Mouse (Mus musculus) lung, adult 2 months (tissue): ENCODE measurements around the gene Lpo. TPM values are rescaled to one million over a fixed set of nuclear protein-coding genes. Genes with fewer than 3 reads are reported as not detected.
"Not testable (repeated sequence)": the region's sequence is repeated elsewhere in the genome, so short reads cannot be mapped to it uniquely, and the experiment has no call there.

Experiments
- DNase-seq: peaks from one replicate; pipeline ENCODE4 v3.0.0; 2022
- H3K4me1 ChIP-seq: fragments of 200-500 bp; 2 replicates; pipeline ENCODE4 v1.6.1; 2011; ENCODE audit warnings: low read length; ENCODE audit not compliant: control insufficient read depth, insufficient read depth
- H3K4me3 ChIP-seq: fragments of 200-500 bp; replicated peaks from 2 replicates; pipeline ENCODE3; 2011; ENCODE audit warnings: low read depth, mild to moderate bottlenecking, control low read depth, low read length; ENCODE audit errors: extremely low read depth
- CTCF ChIP-seq: fragments of 200-500 bp; IDR thresholded peaks from 2 replicates; pipeline ENCODE4 v1.5.1; 2011; ENCODE audit warnings: mild to moderate bottlenecking, low read length, control low read depth; ENCODE audit not compliant: insufficient read depth
- POLR2A ChIP-seq: fragments of 200-500 bp; IDR thresholded peaks from 2 replicates; pipeline ENCODE4 v1.6.1; 2011; ENCODE audit warnings: low read depth, mild to moderate bottlenecking, control low read depth, low read length, borderline replicate concordance; ENCODE audit errors: extremely low read depth
- WGBS: fragments of 180-500 bp; shearing (Covaris S2); methylation state at CpG from one replicate; pipeline ENCODE4 v1.1.7; 2018; 5-methylcytosine and 5-hydroxymethylcytosine counted together
- polyA plus RNA-seq: library from polyadenylated mRNA; depleted of rRNA; stranded (reverse); fragments of >200 nt; gene quantifications from 2 replicates; pipeline ENCODE4 v1.2.3, GENCODE M21; 2012; rRNA removed

The Lpo gene
- 0.85 TPM in 1 of 2 replicates, not detected in the other for polyA plus RNA-seq

DNA sequence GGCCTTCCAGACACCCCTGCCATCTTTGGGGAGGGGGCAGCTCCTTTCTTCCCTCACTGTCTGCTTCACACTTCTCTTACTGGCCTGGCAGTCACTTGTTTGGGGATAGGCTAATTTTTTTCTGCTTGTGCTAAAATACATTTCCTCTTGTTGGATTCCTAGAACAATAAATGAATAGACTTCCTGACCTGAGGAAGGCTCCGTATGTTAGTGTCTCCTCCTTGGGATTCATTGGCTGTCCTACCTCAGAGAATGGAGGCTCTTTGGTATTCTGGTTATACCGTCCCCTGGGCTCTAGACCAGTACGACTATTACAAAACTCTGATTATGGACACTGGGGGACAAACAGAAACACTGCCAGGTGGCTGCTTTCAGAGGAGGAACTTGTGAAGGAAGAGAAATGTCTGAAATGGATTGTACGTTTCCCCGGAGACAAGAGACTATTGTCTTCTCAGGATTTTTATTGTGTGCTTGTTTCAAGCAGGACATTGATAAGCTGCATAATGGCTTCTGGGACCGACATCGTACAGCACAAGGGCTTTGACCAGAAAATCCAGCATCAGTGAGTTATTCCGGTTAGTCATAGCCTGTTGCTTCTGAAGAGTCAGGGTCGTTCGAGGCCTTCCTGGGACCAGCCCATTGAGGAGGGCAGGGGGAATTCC is at the start of gene Lpo:
TSS of gene Lpo (minus strand) at position 51 of the 662 bp plus-strand sequence.
- 64% methylated on average over 10 of the region's 10 CpGs for WGBS
- no peak within 1 kb of the TSS for H3K4me3 ChIP-seq
- H3K4me1 ChIP-seq = no peaks in the 10 kb centered on the region
- TF ChIP-seq CTCF (no peak), POLR2A (no peak)
- no peak for DNase-seq

DNA sequence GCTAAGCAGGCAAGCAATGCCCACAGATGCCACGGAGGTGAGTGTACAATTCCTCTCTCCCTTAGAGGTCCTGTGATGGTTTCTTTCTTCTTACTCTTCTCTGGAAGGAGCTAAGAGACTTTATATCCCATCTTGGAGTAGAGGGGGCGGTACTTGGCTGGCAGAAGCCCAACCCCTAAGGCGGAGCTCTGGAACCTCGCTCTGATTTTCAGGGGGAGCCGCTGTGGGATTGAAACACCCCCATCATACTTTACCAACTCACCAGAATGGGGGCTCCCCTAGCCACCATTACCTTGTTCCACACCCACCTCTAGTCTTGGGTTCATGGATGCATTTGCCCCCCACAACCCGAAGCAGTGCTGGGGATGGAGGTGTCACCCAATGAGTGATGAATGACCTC is 47.3 kb upstream of the Lpo start, which contains the start of gene Epx:
TSS of gene Epx (minus strand) at position 101 of the 400 bp plus-strand sequence.
- DNase-seq = no peak
- 75% methylated on average over 6 of the region's 6 CpGs for WGBS
- no peak within 1 kb of the TSS for H3K4me3 ChIP-seq
- TF ChIP-seq CTCF (no peak), POLR2A (no peak)
- H3K4me1 ChIP-seq = no peaks in the 10 kb centered on the region

DNA sequence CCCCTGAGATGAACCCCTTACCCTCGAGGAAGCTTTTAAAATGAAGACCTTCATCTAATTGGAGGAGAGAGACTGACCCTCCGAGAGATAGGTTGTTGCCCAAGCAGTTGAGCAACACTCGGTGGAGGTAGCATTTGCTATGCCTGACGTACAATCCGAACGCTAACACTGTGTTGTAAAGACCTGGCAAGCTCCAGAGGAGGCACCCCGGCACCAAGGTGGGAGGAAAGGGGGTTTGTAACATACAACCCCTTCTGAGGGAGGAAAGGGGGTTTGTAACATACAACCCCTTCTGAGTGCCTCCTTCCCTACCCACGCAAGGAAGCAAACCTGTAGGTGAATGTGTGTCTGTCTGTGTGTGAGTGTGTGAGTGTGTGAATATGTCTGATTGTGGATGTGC is 43.7 kb upstream of the Lpo start:
- Histone ChIP-seq H3K4me3 (no peak overlapping the region), H3K4me1 (no peaks in the 10 kb centered on the region)
- TF ChIP-seq POLR2A = no peak
- TF ChIP-seq CTCF = no peak
- DNase-seq = no peak
- 31% methylated on average over 8 of the region's 8 CpGs for WGBS

DNA sequence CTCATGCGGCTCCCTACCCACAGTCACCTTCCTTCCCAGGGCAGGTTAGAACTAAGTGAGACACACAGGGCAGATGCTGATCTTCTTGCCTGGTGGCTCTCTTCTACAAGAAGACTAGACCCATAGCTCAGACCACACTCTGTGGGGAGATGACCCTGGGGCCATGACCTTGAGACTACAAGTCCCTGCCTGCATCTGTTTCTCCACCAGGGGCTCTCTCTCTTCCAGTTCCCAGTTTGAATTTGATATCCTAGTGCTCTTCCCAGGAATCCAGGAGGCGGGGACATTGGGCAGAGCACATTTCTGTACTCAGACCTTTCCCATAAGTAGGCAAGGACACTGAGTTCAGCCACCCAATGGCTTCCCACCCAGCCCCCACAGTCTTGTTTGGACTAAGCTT is 42.0 kb upstream of the Lpo start:
- no peak for TF ChIP-seq CTCF
- TF ChIP-seq POLR2A = no peak
- 72% methylated on average over 2 of the region's 2 CpGs for WGBS
- no peak for DNase-seq
- Histone ChIP-seq H3K4me1 (no peaks in the 10 kb centered on the region), H3K4me3 (no peak overlapping the region)

DNA sequence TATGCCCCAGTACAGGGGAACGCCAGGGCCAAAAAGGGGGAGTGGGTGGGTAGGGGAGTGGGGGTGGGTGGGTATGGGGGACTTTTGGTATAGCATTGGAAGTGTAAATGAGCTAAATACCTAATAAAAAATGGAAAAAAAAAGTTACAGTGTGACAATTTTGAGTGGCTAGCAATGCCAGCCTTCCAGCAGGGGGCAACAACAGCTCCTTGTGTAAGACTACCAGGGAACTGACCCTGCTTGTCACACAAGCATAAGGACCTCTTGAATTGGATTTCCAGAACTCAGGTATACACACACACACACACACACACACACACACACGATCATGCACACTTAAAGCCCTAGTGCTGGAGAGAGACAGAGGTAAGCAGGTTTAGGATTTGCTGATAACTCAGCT is 38.8 kb upstream of the Lpo start:
- DNase-seq, H3K4me1 ChIP-seq, H3K4me3 ChIP-seq: not testable (repeated sequence)
- 62% methylated on average over 1 of the region's 2 CpGs for WGBS

DNA sequence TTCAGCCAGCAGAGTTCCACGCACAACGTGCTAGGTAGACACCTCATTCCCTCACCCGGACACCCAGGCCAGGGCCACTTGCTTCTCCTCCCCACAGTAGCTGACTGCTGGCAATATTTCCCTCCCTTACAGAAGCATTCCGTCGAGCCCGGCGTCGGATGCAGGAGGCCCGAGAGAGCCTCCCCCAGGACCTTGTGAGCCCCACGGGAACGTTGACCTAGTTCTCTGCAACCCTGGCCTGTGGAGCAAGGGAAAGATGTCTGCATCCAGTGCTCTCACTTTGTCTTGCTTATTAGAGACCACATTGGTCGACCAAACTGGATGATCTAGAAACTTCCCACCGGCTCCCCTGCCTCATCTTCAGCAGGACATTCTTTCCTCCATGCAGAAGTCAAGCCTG is 34.7 kb upstream of the Lpo start:
- WGBS = 89% methylated on average over 13 of the region's 13 CpGs
- TF ChIP-seq CTCF (no peak), POLR2A (no peak)
- DNase-seq = no peak
- H3K4me1 ChIP-seq = no peaks in the 10 kb centered on the region
- H3K4me3 ChIP-seq = no peak overlapping the region

DNA sequence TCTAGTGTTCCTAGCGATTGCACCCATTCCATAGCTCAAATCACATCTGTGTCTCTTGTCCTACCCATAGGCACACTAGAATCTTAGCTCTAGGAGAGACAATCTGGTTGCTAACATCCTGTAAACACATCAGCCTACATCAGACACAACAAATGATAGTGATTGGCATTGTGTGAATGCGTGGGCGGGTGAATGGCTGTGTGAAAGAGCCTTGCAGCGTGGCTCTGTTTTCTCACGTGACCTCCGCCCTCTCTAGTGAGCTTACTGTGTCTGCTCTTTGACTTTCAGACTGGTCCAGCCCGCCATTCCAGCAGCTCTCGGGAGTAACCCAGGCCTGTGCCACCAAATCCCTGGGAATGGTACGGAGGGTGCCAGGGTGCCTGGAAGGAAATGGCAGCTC is 32.3 kb upstream of the Lpo start:
- H3K4me1 ChIP-seq = no peaks in the 10 kb centered on the region
- TF ChIP-seq POLR2A (no peak), CTCF (no peak)
- WGBS = 88% methylated on average over 9 of the region's 9 CpGs
- H3K4me3 ChIP-seq = no peak overlapping the region
- no peak for DNase-seq

DNA sequence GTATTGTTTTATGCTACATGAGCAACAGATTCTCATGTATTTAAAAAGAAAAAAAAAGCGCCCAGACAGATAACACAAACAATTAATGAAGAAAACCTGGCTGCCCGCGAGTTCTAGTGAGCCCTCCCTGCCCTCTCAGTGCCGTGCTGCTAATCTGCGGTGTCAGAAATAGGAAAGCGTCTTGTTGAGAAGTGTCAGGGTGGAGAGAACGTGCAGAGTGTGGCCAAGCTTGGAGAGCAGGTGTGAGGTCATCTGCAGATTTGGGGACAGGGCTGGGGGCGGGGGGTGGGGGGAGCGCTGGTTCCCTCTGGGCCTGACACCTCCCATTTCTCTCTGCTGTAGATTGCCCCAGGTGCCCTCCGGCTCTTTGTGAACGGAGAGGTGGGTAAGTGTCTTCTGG is 31.2 kb upstream of the Lpo start:
- TF ChIP-seq CTCF = no peak
- TF ChIP-seq POLR2A = no peak
- no peak overlapping the region for H3K4me3 ChIP-seq
- H3K4me1 ChIP-seq = no peaks in the 10 kb centered on the region
- no peak for DNase-seq
- WGBS = 84% methylated on average over 11 of the region's 11 CpGs

DNA sequence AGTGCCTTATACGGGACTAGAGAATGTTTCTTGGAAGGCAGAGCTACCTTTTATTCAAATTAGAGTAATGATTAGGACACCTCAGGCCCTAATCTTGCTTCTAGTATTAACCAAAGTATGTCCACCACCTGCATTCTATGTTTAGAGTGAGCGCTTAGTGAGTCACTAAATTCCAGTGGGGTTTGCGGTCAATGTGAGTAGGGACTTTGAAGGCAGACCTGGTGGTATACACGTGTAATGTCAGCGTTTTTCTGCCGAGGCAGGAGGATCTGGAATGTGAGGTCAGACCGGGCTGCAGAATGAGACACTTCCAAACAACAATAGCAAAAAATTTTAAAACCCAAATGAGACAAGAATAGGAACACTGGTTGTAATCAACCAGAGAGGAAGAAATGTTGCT is 26.5 kb upstream of the Lpo start:
- H3K4me1 ChIP-seq = peaks cover 2% of the 10 kb centered on the region; the same call in 1 of the 2 replicates
- no peak for DNase-seq
- H3K4me3 ChIP-seq = no peak overlapping the region
- no peak for TF ChIP-seq CTCF
- TF ChIP-seq POLR2A = no peak
- WGBS = 83% methylated on average over 7 of the region's 7 CpGs

DNA sequence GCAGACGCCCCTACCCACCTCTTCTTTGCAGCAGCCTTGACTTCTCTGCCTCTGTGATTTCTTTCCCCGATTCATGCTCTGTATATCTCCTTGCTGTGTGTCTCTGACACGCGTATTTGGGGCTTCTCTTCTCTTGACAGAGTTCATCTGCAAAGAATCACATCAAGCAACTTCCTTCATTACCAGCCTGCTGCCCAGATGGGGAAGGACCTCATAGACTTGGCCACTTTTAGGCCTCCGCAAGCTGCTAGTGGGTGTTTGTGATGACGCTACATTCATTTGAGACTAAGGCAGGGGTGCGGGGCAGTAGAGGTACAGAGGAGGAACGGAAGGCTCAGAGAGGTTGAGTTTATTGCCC is 25.5 kb upstream of the Lpo start:
- DNase-seq = no peak
- 29% methylated on average over 8 of the region's 8 CpGs for WGBS
- TF ChIP-seq CTCF (no peak), POLR2A (no peak)
- H3K4me3 ChIP-seq = peak overlapping the region; percentile 58
- peaks cover 2% of the 10 kb centered on the region; the same call in 1 of the 2 replicates for H3K4me1 ChIP-seq
